Mouse (Mus musculus) neural tube, embryonic 11.5 days (tissue): Measurements from ENCODE around the gene Chchd3. TPM values are rescaled to one million over a fixed set of nuclear protein-coding genes. Genes with fewer than 3 reads are reported as not detected.

Source experiments
- ATAC-seq: fragments of 200-750 bp; cut with Nextera tagmentation; 2 replicates; pipeline ENCODE4 v1.8.0; 2017; ENCODE audit warnings: moderate number of reproducible peaks, mild to moderate bottlenecking, moderate TSS enrichment, moderate library complexity; ENCODE audit not compliant: insufficient read depth, low FRiP score, low TSS enrichment
- DNase-seq: peaks from one replicate; pipeline ENCODE4 v3.0.0-alpha.2; 2015; ENCODE audit warnings: low spot score
- H3K27ac ChIP-seq: fragments of 300-500 bp; sonication (generic); 2 replicates; pipeline ENCODE4 v1.5.1; 2014; ENCODE audit warnings: low read depth, mild to moderate bottlenecking, low read length
- H3K27me3 ChIP-seq: fragments of 300-500 bp; sonication (generic); 2 replicates; pipeline ENCODE4 v1.6.1; 2014; ENCODE audit warnings: mild to moderate bottlenecking, low read length, mixed read lengths; ENCODE audit not compliant: control insufficient read depth, insufficient read depth
- H3K36me3 ChIP-seq: fragments of 300-500 bp; sonication (generic); 2 replicates; pipeline ENCODE4 v1.6.1; 2014; ENCODE audit warnings: mild to moderate bottlenecking, low read length, moderate library complexity, mixed read lengths; ENCODE audit not compliant: control insufficient read depth, insufficient read depth
- H3K4me1 ChIP-seq: fragments of 300-500 bp; sonication (generic); 2 replicates; pipeline ENCODE4 v1.6.1; 2014; ENCODE audit warnings: low read length, mixed read lengths; ENCODE audit not compliant: control insufficient read depth, insufficient read depth
- H3K4me2 ChIP-seq: fragments of 300-500 bp; sonication (generic); 2 replicates; pipeline ENCODE4 v1.6.1; 2014; ENCODE audit warnings: low read depth, mild to moderate bottlenecking, moderate library complexity
- H3K4me3 ChIP-seq: fragments of 300-500 bp; sonication (generic); 2 replicates; pipeline ENCODE4 v1.5.1; 2014; ENCODE audit warnings: low read depth, low read length
- H3K9ac ChIP-seq: fragments of 300-500 bp; sonication (generic); 2 replicates; pipeline ENCODE4 v1.6.1; 2014; ENCODE audit warnings: mild to moderate bottlenecking, low read length
- H3K9me3 ChIP-seq: fragments of 300-500 bp; sonication (generic); 2 replicates; pipeline ENCODE4 v1.6.1; 2016; ENCODE audit warnings: low read length; ENCODE audit not compliant: control insufficient read depth
- WGBS: fragments of 180-500 bp; shearing (Covaris S2); extraction: QIAGEN DNeasy Blood & Tissue Kit; methylation state at CpG from one replicate; pipeline ENCODE4 v1.1.7; 2014; 5-methylcytosine and 5-hydroxymethylcytosine counted together
- polyA plus RNA-seq: library from polyadenylated mRNA; unstranded; fragments of >200 nt; fragmentation: Nextera tagmentation; extraction: Ambion mirVana; gene quantifications from 2 replicates; pipeline ENCODE4 v1.2.1, GENCODE M21; 2014

The Chchd3 gene
- polyA plus RNA-seq, 1 experiment from 2014 or later = 126 TPM

DNA sequence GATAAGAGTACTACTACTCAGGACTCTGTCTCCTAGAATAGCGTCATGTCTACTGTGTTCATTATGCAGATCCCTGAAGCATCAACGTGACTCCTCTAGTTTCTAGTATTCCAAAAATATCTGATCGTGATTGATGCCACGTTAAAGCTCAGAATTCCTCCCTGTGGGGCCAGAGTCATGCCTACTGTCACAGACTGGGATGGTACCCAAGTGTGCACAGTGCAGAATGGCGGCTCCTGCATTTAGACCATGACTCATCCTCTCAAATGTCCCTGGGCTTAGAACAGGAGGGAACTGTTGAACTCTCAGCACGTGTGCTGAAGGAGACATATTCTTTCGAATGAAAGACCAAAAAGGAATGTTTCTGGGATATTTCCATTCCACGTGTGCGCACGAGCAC, 305.5 kb downstream of the Chchd3 start:
- no peak overlapping the region for H3K27ac ChIP-seq
- H3K36me3 ChIP-seq = no peaks in the 10 kb centered on the region; the same call in 1 of the 2 replicates
- H3K4me1 ChIP-seq = no peaks in the 10 kb centered on the region
- ATAC-seq (no peak), DNase-seq (no peak)
- no peak overlapping the region for H3K4me2 ChIP-seq
- H3K27me3 ChIP-seq = no peaks in the 10 kb centered on the region
- no peaks in the 10 kb centered on the region for H3K9me3 ChIP-seq
- no peak overlapping the region for H3K9ac ChIP-seq
- no peak overlapping the region for H3K4me3 ChIP-seq
- 86% methylated on average over 10 of the region's 10 CpGs for WGBS

DNA sequence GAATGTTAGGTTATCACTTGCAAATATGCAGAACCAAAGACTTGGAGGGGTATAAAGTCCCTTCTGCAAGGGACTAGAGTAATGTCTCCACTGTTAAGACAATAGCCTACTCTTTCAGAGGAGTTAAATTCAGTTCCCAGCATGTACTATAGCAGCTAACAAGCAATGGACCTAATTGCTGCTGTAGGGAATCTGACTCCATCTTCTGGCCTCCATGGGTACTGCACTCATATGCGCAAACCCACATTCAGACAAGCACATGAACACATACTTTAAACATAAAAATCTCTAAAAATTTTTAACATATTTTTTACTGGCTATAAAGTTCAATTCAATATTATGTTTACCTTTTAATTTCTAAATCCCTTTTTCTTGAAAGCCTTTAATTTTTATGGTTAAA, 310.2 kb downstream of the Chchd3 start:
- no peaks in the 10 kb centered on the region; the same call in 1 of the 2 replicates for H3K36me3 ChIP-seq
- H3K4me3 ChIP-seq = no peak overlapping the region
- H3K27ac ChIP-seq = no peak overlapping the region
- H3K27me3 ChIP-seq = no peaks in the 10 kb centered on the region
- 0 out of 2 replicates have a peak, but pooled peaks cover 2% of the 10 kb centered on the region for H3K4me1 ChIP-seq
- ATAC-seq (no peak), DNase-seq (no peak)
- H3K9ac ChIP-seq = no peak overlapping the region
- no peak overlapping the region for H3K4me2 ChIP-seq
- no peaks in the 10 kb centered on the region for H3K9me3 ChIP-seq
- WGBS = 100% methylated on average over 1 of the region's 1 CpGs

DNA sequence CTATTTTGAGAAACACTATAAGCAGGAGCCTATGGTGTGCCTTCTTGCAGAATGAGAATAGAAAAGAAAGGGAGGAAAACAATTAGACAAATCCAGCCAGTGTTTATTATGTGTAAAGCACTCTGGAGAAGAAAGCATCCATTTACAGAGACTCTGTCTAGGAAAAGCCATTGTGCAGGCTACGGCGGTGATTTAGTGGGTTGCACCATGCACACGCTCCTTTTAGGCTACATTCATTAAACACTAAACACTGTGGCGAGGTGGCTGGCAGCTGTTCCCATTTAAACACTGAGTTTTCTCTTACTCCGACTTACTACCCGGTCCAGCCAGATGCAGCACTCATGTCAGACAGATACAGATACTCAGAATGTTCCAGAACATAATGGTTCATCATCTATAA, 311.3 kb downstream of the Chchd3 start:
- no peak overlapping the region for H3K4me2 ChIP-seq
- 0 out of 2 replicates have a peak, but pooled peaks cover 2% of the 10 kb centered on the region for H3K4me1 ChIP-seq
- H3K27ac ChIP-seq = no peak overlapping the region
- no peak overlapping the region for H3K4me3 ChIP-seq
- no peak overlapping the region for H3K9ac ChIP-seq
- no peaks in the 10 kb centered on the region for H3K27me3 ChIP-seq
- WGBS = 40% methylated on average over 6 of the region's 6 CpGs
- DNase-seq (no peak), ATAC-seq (no peak)
- no peaks in the 10 kb centered on the region for H3K9me3 ChIP-seq
- no peaks in the 10 kb centered on the region; the same call in 1 of the 2 replicates for H3K36me3 ChIP-seq

DNA sequence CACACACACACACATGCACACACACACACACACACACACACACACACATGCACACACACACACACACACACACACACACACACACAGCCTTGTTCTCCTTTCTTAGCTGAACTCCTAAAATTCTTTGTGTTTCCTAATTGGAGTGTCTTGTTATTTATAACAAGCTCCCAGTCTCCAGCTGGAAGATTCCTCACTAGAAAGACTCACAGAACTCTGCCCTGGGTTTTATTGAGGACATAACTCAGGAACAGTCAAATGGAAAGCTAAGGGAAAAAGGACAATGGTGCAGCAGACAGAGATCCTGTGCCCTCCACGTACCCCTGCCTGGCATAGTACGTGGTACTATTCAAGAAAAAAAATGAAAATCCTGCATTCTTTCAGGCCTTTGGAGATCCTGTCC, 312.7 kb downstream of the Chchd3 start:
- Histone ChIP-seq H3K36me3 (no peaks in the 10 kb centered on the region; the same call in 1 of the 2 replicates), H3K4me3 (no peak overlapping the region), H3K27ac (no peak overlapping the region), H3K9ac (no peak overlapping the region), H3K4me1 (0 out of 2 replicates have a peak, but pooled peaks cover 2% of the 10 kb centered on the region), H3K27me3 (no peaks in the 10 kb centered on the region), H3K9me3 (no peaks in the 10 kb centered on the region), H3K4me2 (no peak overlapping the region)
- no peak for DNase-seq
- no peak for ATAC-seq
- 62% methylated on average over 2 of the region's 2 CpGs for WGBS

Other genes starting within 250 kb of the Chchd3 start
- 25.3 and 25.4 TPM in 2 replicates for gene Exoc4, start 188.8 kb upstream of the Chchd3 start, polyA plus RNA-seq